Mouse (Mus musculus): ENCODE measurements around the gene Gm33543.

- no peak for TF ChIP-seq MYOD1 (IDR thresholded peaks at IDR 0.05; ENCODE audit: control insufficient read depth in 1 of 3, insufficient read length in 2 of 3, low read depth in 2 of 3)
- no peak for TF ChIP-seq MAX (IDR thresholded peaks at IDR 0.05; ENCODE audit: low read depth)
- TF ChIP-seq POLR2A (IDR thresholded peaks at IDR 0.05; ENCODE audit: insufficient read length, low read depth) = no peak
- TF ChIP-seq E2F4 (IDR thresholded peaks at IDR 0.05; ENCODE audit: insufficient read depth) = no peak
Measured at GRCm38 (mm10) chr10:95787176-95787575, 55.6 kb downstream of the Gm33543 start.

All from myocyte (in vitro differentiated cells).